In the genomic region with DNA sequence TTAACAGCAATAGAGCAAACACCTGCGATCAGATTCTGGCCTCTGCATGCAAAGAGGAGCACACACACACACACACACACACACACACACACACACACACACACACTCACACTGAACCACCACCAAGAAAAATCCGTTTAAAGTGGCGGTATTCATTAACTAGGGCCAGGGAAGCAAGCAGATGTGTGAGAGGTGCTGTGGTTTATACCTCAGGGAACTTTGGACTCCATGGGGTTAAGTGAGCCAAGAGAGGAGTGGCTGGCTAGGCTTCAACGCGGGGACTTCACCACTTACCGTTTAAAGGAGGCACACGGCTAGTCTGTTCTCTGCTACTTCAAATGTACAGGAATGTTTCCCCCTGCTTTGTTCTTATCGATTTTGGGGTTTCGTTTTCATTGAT, we compare ENCODE assay signal across 10 mouse cellular contexts. TPM values are rescaled to one million over a fixed set of nuclear protein-coding genes. Genes with fewer than 3 reads are reported as not detected.
DNase-seq lines count a peak whose midpoint lies in the region; ATAC-seq and TF ChIP-seq lines count a peak whose summit lies in the region.
"Had no signal": no experiment of that assay in that cellular context is flagged by ENCODE, and none has a peak within 500 bp of the region (broad histone marks: within the 10 kb centered on the region; RNA-seq: fewer than 3 reads in every experiment).

No protein-coding gene starts in this region.

- no peak for TF ChIP-seq POLR2A in myocyte (IDR thresholded peaks at IDR 0.05; ENCODE audit: insufficient read length, low read depth)

- H3K79me2 ChIP-seq in myocyte (ENCODE audit: control insufficient read depth, insufficient read depth) = peaks cover 3% of the 10 kb centered on the region

- peak; percentile 93 for DNase-seq in heart, adult 11 months
- no peak for DNase-seq in heart, adult 9 months (ENCODE audit: low spot score in 2 of 2)
- DNase-seq in intestine, embryonic 14.5 days (ENCODE audit: low spot score) = no peak
- no peak for DNase-seq in left cerebral cortex, adult 9 months (ENCODE audit: low spot score in 2 of 2)
- DNase-seq in embryo, embryonic 10 days (ENCODE audit: low spot score) = no peak
- no peak for DNase-seq in urinary bladder, postnatal 36 days (ENCODE audit: low spot score in 2 of 2)
- DNase-seq: layer of hippocampus, adult 9-11 months had no signal

- H3K9me3 ChIP-seq in intestine, embryonic 14.5 days (ENCODE audit: control insufficient read depth, low read length) = no peaks in the 10 kb centered on the region
- no peaks in the 10 kb centered on the region for H3K9me3 ChIP-seq in limb, embryonic 13.5 days
- H3K9me3 ChIP-seq: forebrain, embryonic 12.5 days had no signal

- peak overlapping the region; percentile 6; the same call in 1 of the 2 replicates for H3K4me3 ChIP-seq in intestine, embryonic 14.5 days (ENCODE audit: low read depth, low read length)
- no peak overlapping the region for H3K4me3 ChIP-seq in limb, embryonic 13.5 days
- no peak overlapping the region for H3K4me3 ChIP-seq in myocyte
- H3K4me3 ChIP-seq: forebrain, embryonic 12.5 days had no signal

- no peak overlapping the region for H3ac ChIP-seq in myocyte (ENCODE audit: control insufficient read depth, insufficient read length)

- H3K4me2 ChIP-seq in intestine, embryonic 14.5 days (ENCODE audit: low read length) = peak overlapping the region; percentile 36
- H3K4me2 ChIP-seq in limb, embryonic 13.5 days (replicated peaks) = peak overlapping the region; percentile 40
- peak overlapping the region; percentile 15 for H3K4me2 ChIP-seq in myocyte (ENCODE audit: low read depth)
- H3K4me2 ChIP-seq: forebrain, embryonic 12.5 days had no signal

- no peaks in the 10 kb centered on the region for H3K27me3 ChIP-seq in intestine, embryonic 14.5 days (replicated peaks; ENCODE audit: control insufficient read depth, insufficient read depth, low read length)
- H3K27me3 ChIP-seq in limb, embryonic 13.5 days = no peaks in the 10 kb centered on the region
- no peaks in the 10 kb centered on the region for H3K27me3 ChIP-seq in myocyte (ENCODE audit: control insufficient read depth, insufficient read depth, insufficient read length)

- peak; percentile 42; the same call in 1 of the 2 replicates for ATAC-seq in intestine, embryonic 14.5 days (replicated peaks; ENCODE audit: low FRiP score, low TSS enrichment, low read depth)
- ATAC-seq in limb, embryonic 13.5 days (ENCODE audit: low FRiP score, low read depth) = no peak

- H3K27ac ChIP-seq in intestine, embryonic 14.5 days (ENCODE audit: low read depth) = peak overlapping the region; percentile 70; the same call in 1 of the 2 replicates
- no peak overlapping the region for H3K27ac ChIP-seq in limb, embryonic 13.5 days
- H3K27ac ChIP-seq: forebrain, embryonic 12.5 days had no signal

- H3K9ac ChIP-seq in intestine, embryonic 14.5 days (ENCODE audit: low read length) = no peak overlapping the region
- H3K9ac ChIP-seq in limb, embryonic 13.5 days = 0 out of 2 replicates have a peak overlapping the region, but pooled peaks have one; percentile 5
- H3K9ac ChIP-seq: forebrain, embryonic 12.5 days had no signal

- WGBS in intestine, embryonic 14.5 days = 15% methylated on average over 9 of the region's 9 CpGs
- WGBS in limb, embryonic 13.5 days = 13% methylated on average over 9 of the region's 9 CpGs

- H3K4me1 ChIP-seq in intestine, embryonic 14.5 days (replicated peaks; ENCODE audit: control insufficient read depth, insufficient read depth, low read length) = peaks cover 12% of the 10 kb centered on the region
- H3K4me1 ChIP-seq in limb, embryonic 13.5 days = peaks cover 41% of the 10 kb centered on the region

- no peaks in the 10 kb centered on the region for H3K36me3 ChIP-seq in intestine, embryonic 14.5 days (ENCODE audit: control insufficient read depth, insufficient read depth, low read length)
- H3K36me3 ChIP-seq in limb, embryonic 13.5 days = no peaks in the 10 kb centered on the region
- no peaks in the 10 kb centered on the region for H3K36me3 ChIP-seq in myocyte (ENCODE audit: control insufficient read depth, insufficient read depth)
- H3K36me3 ChIP-seq: forebrain, embryonic 12.5 days had no signal

TF ChIP-seq in myocyte, 11 proteins besides CTCF, POLR2A, EP300 and RAD21:
- TF ChIP-seq MYOD1 (IDR thresholded peaks at IDR 0.05; ENCODE audit: control insufficient read depth in 1 of 3, insufficient read length in 2 of 3, low read depth in 2 of 3) = no peak
- TF ChIP-seq USF1 (IDR thresholded peaks at IDR 0.05; ENCODE audit: low read depth) = no peak
- no peak for TF ChIP-seq POLR2AphosphoS2 (IDR thresholded peaks at IDR 0.05; ENCODE audit: insufficient read length, low read depth)
- TF ChIP-seq TCF12 (IDR thresholded peaks at IDR 0.05; ENCODE audit: insufficient read depth, poor library complexity, severe bottlenecking) = no peak
- TF ChIP-seq MYOG (IDR thresholded peaks at IDR 0.05; ENCODE audit: control insufficient read depth in 1 of 3, insufficient read depth in 1 of 3, insufficient read length in 2 of 3, low read depth in 2 of 3) = no peak
- TF ChIP-seq SRF (IDR thresholded peaks at IDR 0.05; ENCODE audit: control insufficient read depth, insufficient read length, low read depth) = no peak
- TF ChIP-seq CEBPB (IDR thresholded peaks at IDR 0.05; ENCODE audit: insufficient read depth, poor library complexity, severe bottlenecking) = no peak
- TF ChIP-seq TCF3 (IDR thresholded peaks at IDR 0.05; ENCODE audit: insufficient read length, low read depth) = no peak
- no peak for TF ChIP-seq REST (IDR thresholded peaks at IDR 0.05; ENCODE audit: insufficient read depth, insufficient read length)
- TF ChIP-seq E2F4 (IDR thresholded peaks at IDR 0.05; ENCODE audit: insufficient read depth) = no peak
- TF ChIP-seq MAX (IDR thresholded peaks at IDR 0.05; ENCODE audit: low read depth) = no peak
TF ChIP-seq in myocyte: peak in this region for 0.

RNA-seq across cellular contexts. Expression of a gene that starts 4.1 kb away (rescaled TPM):
- polyA plus RNA-seq in intestine, embryonic 14.5 days (2014; fragmentation: Nextera tagmentation; extraction: Ambion mirVana) = 48.2 and 51.3 TPM in 2 replicates
- polyA plus RNA-seq in limb, embryonic 13.5 days (2015; fragmentation: Nextera tagmentation; extraction: Ambion mirVana) = 76.5 and 82.3 TPM in 2 replicates
- 17.8 TPM for polyA plus RNA-seq in myocyte (2012; fragmentation: generic; extraction: Trizol)

RNA-seq across cellular contexts. Expression of a gene that starts 12.4 kb away (rescaled TPM):
- 7.9 and 9.5 TPM in 2 replicates for polyA plus RNA-seq in intestine, embryonic 14.5 days (2014; fragmentation: Nextera tagmentation; extraction: Ambion mirVana)
- 17.2 and 17.9 TPM in 2 replicates for polyA plus RNA-seq in limb, embryonic 13.5 days (2015; fragmentation: Nextera tagmentation; extraction: Ambion mirVana)
- polyA plus RNA-seq in myocyte (2012; fragmentation: generic; extraction: Trizol) = 7.9 TPM

RNA-seq across cellular contexts. Expression of a gene that starts 31.6 kb away (rescaled TPM):
- polyA plus RNA-seq in intestine, embryonic 14.5 days (2014; fragmentation: Nextera tagmentation; extraction: Ambion mirVana) = 73.3 and 77.7 TPM in 2 replicates
- 104 and 107 TPM in 2 replicates for polyA plus RNA-seq in limb, embryonic 13.5 days (2015; fragmentation: Nextera tagmentation; extraction: Ambion mirVana)
- polyA plus RNA-seq in myocyte (2012; fragmentation: generic; extraction: Trizol) = 46.2 TPM

RNA-seq across cellular contexts. Expression of a gene that starts 38.3 kb away (rescaled TPM):
- polyA plus RNA-seq in intestine, embryonic 14.5 days (2014; fragmentation: Nextera tagmentation; extraction: Ambion mirVana) = 118 and 122 TPM in 2 replicates
- 141 and 149 TPM in 2 replicates for polyA plus RNA-seq in limb, embryonic 13.5 days (2015; fragmentation: Nextera tagmentation; extraction: Ambion mirVana)
- polyA plus RNA-seq in myocyte (2012; fragmentation: generic; extraction: Trizol) = 59.0 TPM

RNA-seq across cellular contexts. Expression of a gene that starts 51.4 kb away (rescaled TPM):
- 8.9 and 10.6 TPM in 2 replicates for polyA plus RNA-seq in intestine, embryonic 14.5 days (2014; fragmentation: Nextera tagmentation; extraction: Ambion mirVana)
- polyA plus RNA-seq in limb, embryonic 13.5 days (2015; fragmentation: Nextera tagmentation; extraction: Ambion mirVana) = 8.4 and 9.6 TPM in 2 replicates
- 9.0 TPM for polyA plus RNA-seq in myocyte (2012; fragmentation: generic; extraction: Trizol)
